Mouse (Mus musculus) urinary bladder, adult 18-20 months (tissue): ENCODE measurements at regions not wholly inside any gene's neighbourhood (a gene's known extent, or its start where the extent isn't known, plus 50 kb on each side); places are given as distances from the start of the nearest gene placed in this dataset.
"Not testable (repeated sequence)": the region's sequence is repeated elsewhere in the genome, so short reads cannot be mapped to it uniquely, and the experiment has no call there.

Experiments used
- DNase-seq, 2 experiments: peaks; one replicate each; pipeline ENCODE4 v3.0.0; 2022; ENCODE audit warnings: low spot score in 2 of 2, mixed read lengths in 2 of 2

DNA sequence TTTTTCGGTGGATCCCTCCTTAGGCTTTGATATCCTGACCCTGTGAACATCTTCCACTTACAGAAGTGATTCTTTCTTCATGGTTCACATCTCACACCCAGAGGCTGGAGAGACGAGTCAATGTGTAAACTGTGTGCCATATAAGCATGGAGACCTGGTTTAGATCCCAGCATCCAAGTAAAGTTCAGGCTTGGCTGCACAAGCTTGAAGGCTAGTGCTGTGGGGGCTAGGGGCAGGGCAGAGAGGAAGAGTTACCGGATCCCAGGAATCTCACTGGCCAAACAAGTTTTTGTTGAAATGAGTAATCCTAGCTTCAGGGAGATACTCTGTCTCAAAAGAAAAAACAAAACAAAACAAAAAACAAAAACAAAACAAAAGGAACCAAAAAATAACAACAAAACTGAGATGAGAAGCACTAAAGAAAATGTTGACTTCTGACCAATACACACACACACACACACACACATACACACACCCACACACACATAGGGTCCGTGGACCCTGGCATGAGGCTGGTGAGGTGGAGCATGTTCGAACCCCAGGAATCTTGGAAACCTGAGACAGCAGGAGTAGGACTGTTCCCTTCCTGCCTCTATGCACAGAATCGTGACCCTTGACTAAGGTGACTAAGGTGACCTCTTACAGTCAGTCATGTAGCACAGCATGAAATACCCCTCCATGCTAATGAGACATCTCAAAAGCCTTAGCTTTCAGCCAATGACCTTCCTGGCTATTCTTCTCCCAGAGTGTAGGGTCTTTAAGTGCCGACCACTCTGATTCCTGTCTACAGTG is 55.2 kb downstream of the Gm12728 start:
- no peak for DNase-seq

DNA sequence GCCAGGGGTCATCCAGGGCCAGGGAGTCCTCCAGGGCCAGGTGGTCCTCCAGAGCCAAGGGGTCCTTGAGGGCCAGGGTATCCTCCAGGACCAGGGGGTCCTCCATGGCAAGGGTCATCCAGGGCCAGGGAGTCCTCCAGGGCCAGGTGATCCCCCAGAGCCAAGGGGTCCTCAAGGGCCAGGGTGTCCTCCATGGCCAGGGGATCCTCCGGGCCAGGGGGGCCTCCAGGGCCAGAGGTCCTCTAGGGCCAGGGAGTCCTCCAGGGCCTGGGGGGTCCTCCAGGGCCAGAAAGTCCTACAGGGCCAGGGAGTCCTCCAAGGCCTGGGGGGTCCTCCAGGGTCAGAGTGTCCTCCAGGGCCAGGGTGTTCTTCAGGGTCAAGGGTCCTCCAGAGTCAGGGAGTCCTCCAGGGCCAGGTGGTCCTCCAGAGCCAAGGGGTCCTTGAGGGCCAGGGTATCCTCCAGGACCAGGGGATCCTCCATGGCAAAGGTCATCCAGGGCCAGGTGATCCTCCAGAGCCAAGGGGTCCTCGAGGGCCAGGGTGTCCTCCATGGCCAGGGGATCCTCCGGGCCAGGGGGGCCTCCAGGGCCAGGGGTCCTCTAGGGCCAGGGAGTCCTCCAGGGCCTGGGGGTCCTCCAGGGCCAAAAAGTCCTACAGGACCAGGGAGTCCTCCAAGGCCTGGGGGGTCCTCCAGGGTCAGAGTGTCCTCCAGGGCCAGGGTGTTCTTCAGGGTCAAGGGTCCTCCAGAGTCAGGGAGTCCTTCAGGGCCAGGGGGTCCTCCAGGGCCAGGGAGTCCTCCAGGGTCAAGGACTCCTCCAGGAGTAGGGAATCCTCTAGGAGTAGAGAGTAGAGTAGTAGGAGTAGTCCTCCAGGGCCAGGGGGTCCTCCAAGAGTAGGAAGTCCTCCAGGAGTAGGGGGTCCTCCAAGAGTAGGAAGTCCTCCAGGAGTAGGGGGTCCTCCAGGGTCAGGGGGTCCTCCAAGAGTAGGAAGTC is 56.6 kb downstream of the Gm12728 start:
- DNase-seq, result not testable (repeated sequence)

DNA sequence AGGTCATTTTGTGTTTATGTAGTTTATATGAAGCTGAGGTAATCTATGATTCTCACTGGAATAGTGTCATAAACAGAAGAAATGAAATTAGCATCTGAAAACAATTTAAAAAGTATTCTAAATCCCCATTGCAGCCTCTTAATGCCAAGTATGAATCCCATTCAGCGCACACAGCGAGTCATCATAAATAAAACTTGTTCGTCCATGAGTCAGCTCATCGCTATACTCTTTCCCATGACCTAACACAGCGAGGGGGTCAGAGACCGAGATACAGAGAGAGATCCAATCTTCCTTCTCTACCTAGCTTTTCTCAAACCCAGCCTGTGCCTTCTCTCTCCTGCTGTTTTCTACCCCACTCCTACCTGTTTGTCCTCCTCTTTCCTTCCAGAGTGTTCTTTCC is 63.4 kb downstream of the Gm12728 start:
- DNase-seq, result no peak

DNA sequence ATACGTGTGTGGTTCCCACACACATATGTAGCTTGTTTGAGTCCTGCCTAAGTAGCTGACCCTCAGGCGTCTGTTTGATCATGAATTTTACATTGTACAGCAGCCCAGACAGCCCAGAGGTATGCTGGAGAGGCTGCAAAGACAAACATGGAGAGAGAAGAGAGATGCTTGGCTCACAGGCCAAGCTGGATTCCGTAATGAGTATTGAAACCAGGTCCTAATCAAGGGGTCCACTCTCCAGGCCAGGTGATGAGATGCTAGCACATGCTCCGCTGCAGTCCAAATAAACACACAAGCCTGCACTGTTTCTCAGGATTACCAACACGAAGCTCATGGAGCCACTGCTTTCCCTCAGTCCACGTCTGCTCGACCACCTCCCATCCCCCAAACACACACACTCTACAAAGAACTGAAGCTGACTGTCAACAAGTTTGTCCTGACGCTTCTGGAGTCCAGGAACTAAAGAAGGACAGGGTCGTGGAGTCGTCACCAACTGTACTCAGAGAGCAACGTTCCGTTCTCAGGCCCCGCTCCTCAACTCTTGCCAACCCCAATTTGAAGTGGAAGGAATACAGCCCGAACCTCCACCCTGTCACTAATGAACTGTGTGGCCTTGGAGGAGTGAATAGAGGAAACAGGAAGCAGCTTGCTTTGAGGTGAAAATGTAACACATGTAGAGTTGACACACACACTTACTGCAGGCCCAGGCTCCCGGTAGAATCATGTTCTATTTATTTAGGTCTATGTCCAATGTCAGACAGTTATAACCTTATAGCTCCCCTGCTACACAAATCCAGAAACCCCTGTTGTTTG is 69.6 kb downstream of the Gm12728 start:
- no peak for DNase-seq

DNA sequence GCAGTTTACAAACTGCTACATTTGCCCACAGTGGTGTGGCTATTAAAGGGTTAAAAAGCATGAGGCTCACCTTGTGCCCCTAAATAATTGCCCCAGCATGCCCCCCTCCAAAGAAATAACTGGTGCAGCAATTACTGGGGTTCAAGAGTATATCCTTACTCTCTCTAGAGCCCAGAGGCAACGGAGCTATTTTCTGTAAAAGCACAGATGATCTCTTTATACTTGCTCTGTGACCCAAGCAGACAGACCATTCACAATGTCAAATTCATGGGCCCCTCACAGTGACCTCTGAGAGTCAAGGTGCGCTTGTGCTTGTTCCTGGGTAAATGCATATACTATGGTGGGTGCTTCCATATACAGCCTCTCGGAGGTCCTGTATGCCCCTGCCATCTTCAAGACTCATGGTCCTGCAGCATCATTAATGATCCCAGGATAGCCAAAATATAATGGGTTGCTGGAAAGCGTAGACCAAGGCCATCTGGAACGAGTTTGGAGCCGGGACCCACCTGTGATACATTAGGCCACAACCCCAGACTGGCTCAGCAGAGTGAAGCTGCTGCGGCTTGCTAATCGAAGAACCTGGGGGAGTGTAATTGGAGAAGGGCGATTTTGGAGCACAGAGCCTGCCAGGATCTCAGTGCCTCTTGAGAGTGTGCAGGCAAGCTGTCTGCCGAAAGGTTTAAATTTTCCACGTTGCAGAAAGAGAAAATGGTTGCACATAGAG is 71.4 kb downstream of the Gm12728 start:
- no peak for DNase-seq

DNA sequence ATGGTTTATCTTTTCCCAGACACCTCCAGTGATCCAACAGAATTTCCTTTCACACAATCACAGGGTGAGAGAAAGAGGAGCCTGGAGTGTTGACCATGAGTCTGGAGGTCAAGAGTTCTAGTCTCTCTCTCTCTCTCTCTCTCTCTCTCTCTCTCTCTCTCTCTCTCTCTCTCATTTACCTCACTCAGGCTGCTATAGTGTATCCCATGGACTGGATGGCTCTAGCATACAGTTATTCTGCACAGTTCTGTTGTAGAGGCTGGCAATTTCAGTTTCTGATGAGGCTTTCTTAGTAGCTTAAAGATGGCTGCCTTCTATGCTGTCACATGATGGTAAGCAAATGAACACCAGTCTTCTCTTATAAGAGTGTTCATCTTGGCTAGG is 72.0 kb downstream of the Gm12728 start:
- no peak for DNase-seq

DNA sequence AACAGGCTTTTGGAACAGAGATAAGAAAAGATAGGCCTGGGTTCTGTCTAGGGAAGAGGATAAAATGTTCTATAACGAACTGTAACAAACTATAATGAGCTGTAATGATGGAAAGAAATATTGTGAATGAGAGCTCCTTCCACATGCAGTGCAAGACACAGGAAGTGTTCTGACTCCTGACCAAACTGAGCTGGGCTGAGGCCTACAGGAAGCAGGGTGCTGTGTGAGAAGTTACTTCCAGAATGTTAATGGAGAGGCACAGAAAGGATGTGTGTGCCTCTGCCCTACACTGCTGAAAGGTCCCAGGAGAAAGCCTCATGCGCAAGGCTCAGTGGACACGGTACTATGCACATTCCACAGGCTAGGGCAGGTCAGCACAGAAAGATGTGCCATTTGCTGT is 80.8 kb downstream of the Gm12728 start:
- no peak for DNase-seq

DNA sequence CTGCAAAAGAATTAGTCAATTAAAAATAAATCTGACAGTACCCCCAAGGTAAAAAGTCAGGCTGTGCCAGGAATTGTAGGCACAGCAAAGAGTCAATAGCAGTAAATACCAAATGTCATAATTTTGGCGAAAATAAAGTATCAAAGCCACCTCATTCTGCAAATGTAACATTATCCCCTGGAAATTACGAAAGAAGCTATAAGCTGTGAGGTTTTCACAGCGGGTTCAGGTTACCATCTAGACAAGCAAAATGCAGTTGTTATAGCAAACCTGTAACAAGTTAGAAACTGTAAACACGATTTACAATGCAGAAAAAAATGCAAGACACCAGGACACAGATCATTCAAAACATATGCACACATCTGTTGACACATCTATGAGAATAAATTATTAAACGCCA is 87.6 kb downstream of the Gm12728 start:
- no peak for DNase-seq

DNA sequence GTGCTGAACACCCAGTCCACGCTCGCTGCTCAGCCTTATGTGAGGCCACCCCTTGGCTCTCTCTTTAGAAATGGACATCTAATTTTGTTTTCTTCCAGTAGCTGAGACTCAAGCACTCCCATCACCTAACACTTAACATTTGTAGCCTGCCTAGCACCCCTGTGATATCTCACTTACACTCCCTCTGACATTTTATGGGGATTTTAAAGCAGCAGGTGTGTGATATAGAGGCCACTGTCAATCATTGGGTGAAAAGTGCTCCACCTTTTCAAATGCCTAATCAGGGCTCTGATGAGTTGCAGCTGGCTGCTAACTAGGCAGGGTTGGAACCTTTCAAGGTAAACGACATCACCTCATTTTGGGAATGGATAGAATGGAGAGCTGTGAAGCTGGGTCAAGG is 90.2 kb downstream of the Gm12728 start:
- DNase-seq, result no peak

DNA sequence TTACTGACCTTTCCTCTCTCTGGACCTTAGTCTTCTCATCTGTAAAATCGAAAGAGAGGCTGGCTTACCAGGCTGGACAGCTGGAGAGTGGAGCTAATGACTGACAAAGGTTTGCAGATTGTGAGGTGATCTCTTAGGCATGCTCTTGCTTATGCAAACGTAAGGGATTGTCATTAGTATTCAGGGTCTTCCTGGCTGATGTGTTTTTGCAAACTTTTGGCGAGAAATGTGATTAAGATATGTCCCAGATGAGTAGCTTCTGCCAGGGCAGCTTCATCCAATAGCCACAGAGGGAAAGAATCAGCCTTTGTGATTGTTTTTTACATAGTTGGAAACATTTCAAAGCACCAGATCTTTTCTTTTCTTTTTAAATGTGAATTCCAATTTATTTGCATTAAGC is 95.1 kb downstream of the Gm12728 start:
- no peak for DNase-seq

DNA sequence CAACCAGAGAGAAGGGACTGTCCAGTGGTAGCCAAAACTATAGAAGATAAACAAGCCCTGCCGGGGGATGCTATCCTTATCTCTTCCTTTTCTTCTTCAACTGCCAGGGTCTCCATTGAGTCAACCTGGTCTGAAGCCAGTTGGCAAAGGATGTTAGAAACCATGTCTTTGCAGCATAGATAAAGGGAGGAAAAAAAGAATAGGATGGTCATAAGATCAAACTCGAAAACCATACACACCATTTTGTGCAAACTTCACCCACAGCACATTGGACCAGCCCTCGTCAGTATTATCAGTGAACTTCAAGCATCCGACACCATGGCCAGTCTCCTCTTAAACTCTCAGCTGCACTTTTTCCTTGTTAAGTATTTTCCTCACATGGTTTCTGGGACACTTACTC is 101.8 kb downstream of the Gm12728 start:
- no peak for DNase-seq

DNA sequence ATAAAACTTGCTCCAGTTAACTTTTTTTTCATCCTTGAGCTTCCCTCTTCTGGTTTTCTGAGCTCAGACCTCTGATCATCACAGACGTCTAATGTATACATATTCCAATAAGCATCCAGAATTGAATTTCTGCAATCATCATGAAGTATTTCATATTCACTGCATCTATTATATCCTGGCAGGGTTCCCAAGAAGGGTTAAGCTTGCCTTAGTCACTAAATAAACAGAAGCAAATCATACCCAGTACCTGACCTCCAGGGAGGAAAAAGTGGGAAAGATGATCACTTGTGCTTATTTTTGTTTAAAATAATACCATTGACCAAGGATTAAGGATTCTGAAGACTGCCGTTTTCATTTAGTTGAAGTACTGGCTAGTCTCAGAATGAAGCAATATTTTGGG is 102.4 kb downstream of the Gm12728 start:
- no peak for DNase-seq

DNA sequence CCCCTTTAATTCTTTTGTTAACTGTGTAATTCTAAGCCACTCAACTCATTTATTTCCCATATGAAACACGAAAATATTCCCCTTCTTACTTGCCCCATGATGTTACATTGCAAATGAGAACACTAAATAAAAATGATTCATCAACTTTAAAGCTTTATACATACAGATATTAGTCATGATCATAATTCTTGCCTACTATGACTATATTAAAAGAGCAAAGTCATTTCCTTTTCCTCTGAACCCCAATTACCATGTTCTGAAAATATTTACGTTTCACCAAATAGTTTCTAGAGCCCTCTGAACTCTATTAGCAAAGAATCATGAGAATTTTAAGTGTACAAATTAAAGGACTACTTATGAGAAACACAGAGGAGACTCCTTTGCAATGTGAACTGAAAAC is 105.4 kb downstream of the Gm12728 start:
- DNase-seq, result no peak

DNA sequence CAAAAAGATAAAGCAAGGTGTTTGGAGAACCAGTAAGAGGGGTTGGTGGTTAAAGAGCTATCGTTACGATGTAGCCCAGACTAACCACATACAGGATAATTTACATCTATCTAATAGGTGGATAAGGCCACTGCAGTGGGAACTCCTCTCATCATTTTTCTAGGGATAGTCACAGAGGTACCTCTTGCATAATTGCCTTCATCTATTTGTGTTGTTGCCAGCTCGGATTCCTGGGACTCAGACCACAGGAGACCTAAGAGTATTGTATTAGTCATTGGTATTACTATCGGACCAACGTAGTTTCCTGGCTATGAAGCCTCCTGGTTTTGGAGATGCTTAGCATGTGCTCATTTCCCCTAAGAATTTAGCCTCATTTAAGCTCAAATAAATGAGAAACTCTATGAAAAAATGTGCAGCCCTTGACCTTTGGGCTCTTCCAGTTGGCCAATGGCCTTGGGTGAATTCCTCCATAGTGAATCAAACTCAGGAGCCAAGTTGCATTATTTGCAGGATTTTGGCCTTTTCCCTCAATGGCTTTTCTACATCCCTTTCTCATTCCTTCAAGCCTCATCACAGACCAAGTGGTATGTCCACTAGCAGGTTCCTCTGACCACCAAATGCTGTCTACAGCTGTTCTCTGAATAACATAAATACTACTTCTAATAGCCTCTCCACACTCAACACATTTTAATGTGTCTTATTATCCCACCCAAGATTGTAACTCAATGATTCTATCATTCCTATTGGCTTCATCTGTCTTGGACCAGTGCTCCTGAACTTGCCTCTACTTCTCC is 108.6 kb downstream of the Gm12728 start:
- DNase-seq, result no peak

DNA sequence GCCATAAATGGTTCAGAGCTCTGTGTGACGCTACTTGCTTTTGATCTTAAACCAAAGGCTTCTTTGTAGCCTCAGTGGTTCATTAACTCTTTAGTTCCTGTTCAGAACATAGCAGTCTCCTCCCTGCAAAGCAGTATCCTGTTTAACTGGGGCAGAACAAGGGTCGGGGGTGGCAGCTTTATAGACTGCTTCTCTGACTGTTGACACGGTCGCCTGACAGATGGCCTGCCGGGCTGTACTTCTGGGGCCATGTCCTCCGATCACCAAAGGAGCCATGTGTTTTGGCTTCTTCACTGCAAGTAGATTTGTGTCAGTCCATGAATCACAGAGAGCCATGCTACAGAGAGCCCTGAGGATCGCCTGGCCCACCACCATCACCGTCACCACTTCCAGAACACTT is 115.2 kb downstream of the Gm12728 start:
- DNase-seq, result no peak

DNA sequence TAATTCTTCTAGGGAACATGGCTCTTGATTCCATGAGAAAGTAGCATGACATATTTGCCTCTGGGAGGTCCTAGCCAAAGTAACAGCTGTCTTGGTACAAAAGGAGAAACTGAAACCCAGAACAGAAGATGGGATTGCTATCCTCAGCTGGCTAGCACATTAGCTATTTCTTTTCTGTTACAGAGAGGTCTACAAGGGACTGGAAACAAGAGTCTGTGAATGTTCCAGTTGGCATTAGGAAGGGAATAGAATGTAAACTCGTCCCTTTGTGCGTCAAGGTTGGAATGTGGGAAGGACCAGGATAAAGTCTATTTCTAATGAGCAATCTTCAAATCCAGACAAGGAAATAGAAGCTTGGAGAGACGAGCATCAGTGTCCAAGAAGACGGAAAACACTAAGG is 116.7 kb downstream of the Gm12728 start:
- DNase-seq, result no peak

DNA sequence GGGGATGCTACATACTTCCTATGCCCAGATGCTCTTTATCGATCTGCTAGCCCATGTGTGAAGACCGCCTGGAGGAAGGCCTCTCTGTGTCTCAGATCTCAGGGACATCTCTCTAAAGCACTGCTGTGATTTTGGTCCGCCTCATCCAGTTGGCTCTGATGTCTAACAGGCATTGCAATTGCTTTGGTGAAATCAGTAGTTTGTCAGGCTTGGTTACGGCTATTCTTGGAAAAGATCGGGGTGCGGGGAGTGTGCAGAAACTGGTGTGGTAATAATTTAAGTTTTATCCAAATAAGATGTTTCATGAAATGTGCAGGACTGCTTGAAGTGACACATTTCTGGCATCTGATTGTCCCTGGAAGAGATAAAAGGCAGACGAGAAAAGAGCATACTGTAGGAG is 117.9 kb downstream of the Gm12728 start:
- DNase-seq, result no peak

DNA sequence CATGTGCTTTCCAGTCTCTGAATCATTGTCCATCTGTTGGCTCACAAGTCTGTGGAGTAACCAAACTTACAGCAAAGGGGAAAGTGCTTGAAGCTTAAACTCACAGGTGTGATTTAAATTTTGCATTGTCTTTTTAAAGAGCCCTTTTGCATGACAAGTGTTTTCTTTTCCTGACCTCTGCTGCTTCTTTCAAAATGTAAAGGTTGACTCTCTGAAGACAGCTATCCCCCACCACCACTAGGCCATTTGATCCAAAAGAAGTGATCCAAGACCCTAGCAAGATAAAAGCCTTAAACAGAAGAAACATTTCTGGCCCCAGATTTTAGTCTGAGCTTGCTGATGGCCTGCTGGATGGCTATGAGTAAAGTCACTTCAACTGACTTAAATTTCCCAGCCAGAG is 118.6 kb downstream of the Gm12728 start:
- no peak for DNase-seq

DNA sequence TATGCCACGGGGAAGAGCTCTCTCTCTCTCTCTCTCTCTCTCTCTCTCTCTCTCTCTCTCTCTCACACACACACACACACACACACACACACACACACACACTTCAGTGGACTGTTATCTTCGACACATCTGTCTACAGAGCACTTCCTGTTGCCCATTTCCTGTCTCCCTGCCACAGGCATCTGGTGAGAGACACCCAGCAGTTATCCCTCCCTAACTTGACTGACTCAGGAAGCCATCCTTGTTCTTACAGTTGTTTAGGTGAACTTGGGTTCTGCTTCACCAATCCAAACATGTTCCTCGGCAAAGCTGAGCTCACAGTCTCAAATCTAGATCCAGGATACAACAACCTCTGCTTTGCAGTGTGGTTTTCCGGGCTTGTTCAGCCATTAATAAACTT is 119.6 kb downstream of the Gm12728 start:
- no peak for DNase-seq

DNA sequence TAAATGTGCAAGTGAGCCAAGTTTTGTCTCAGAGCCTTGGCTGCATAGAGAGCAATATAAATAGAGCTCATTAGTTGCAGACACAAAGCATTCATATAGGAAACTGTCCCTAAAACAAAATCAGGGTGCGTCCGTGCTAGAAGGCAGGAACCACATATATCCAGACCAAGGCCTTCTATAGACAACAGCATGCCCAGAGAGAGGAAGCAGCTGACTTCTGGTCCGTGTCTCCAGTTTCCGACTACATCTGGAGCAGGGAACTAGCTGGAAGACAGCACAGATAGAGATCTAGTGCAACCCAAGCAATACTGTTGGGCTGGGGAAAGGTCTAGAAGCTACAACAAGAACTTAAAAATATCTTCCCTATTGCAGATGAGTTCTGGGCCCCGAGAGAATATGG is 121.0 kb downstream of the Gm12728 start:
- DNase-seq, result no peak

DNA sequence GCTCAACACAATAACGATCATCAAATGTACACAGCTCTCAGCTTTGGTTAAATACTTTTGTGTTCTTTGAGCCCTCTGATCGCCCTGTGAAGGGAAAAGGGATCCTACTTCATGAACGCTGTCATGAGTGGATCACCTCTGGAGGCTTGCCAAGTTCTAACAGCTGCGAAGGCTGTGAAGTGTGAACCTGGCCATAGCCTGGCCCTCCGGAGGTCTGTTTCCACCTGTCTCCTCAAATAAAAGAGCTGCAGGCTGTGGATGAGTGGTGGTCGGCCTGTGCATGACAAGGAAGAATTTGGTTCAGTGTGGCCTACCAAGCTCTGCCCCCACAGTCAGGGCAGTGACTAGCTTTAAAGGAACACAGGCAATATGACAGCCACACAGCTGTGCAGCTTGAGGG is 122.0 kb downstream of the Gm12728 start:
- no peak for DNase-seq
